Mouse (Mus musculus): Measurements from ENCODE around the gene Tmprss3. TPM values are rescaled to one million over a fixed set of nuclear protein-coding genes. Genes with fewer than 3 reads are reported as not detected.
A peak's percentile ranks its signal among the peaks of the same experiment; 100 is the strongest.

Tmprss3 gene
- total and polyA plus RNA-seq, 3 experiments: 0.08 to 0.11 TPM; not detected in 1

- Histone ChIP-seq H3K27me3 (ENCODE audit: control insufficient read depth in 1 of 2, insufficient read depth in 2 of 2, low read length in 2 of 2) (no peaks in the 10 kb centered on the region), H3K36me3 (ENCODE audit: control insufficient read depth in 1 of 2, insufficient read depth in 2 of 2, low read length in 2 of 2) (peaks cover 8 to 43% of the 10 kb centered on the region in 2 experiments)
Observed at GRCm38 (mm10) chr17:31222810-31223310, 24.1 kb upstream of the Tmprss3 start.

GRCm38 (mm10) chr17:31216068-31216955 lies 17.5 kb upstream of the Tmprss3 start:
- H3K27me3 ChIP-seq (ENCODE audit: control insufficient read depth in 1 of 2, insufficient read depth in 2 of 2, low read length in 2 of 2): no peaks in the 10 kb centered on the region
- H3K27ac ChIP-seq (ENCODE audit: control insufficient read depth, low read depth, low read length): no peak overlapping the region
- H3K79me2 ChIP-seq (ENCODE audit: control insufficient read depth, insufficient read depth, low read length, poor library complexity): no peaks in the 10 kb centered on the region
- H3K9ac ChIP-seq (ENCODE audit: control insufficient read depth, low read depth, low read length, poor library complexity, severe bottlenecking): no peak overlapping the region
- peaks cover 8 to 12% of the 10 kb centered on the region in 2 experiments for H3K36me3 ChIP-seq (ENCODE audit: control insufficient read depth in 1 of 2, insufficient read depth in 2 of 2, low read length in 2 of 2)
- TF ChIP-seq GABPA (IDR thresholded peaks at IDR 0.05; ENCODE audit: low read depth, low read length) (no peak), KAT2A (conservative IDR thresholded peaks at IDR 0.05; ENCODE audit: low read depth, low read length) (no peak), TCF12 (IDR thresholded peaks at IDR 0.05; ENCODE audit: low read depth, low read length) (no peak), NELFE (IDR thresholded peaks at IDR 0.05; ENCODE audit: low read depth, low read length) (no peak), RAD21 (IDR thresholded peaks at IDR 0.05; ENCODE audit: low read depth, low read length) (no peak), MAZ (IDR thresholded peaks at IDR 0.05; ENCODE audit: low read depth, low read length) (no peak), ZMIZ1 (IDR thresholded peaks at IDR 0.05; ENCODE audit: low read depth, low read length) (no peak), POLR2A (IDR thresholded peaks at IDR 0.05; ENCODE audit: control insufficient read depth in 1 of 2, insufficient read depth in 1 of 2, low read depth in 1 of 2, low read length in 2 of 2, poor library complexity in 1 of 2) (no peak), USF2 (IDR thresholded peaks at IDR 0.05; ENCODE audit: borderline replicate concordance in 1 of 2, insufficient read depth in 1 of 2, low read depth in 1 of 2, low read length in 2 of 2) (no peak), ZKSCAN1 (IDR thresholded peaks at IDR 0.05; ENCODE audit: low read depth, low read length) (no peak), NRF1 (IDR thresholded peaks at IDR 0.05; ENCODE audit: insufficient read depth, low read depth, low read length, poor library complexity, severe bottlenecking) (no peak), TBP (IDR thresholded peaks at IDR 0.05; ENCODE audit: low read depth, low read length) (no peak), UBTF (IDR thresholded peaks at IDR 0.05; ENCODE audit: borderline replicate concordance, insufficient read depth, low read depth, low read length) (no peak), EP300 (IDR thresholded peaks at IDR 0.05; ENCODE audit: low read depth in 1 of 2, low read length in 2 of 2) (no peak), E2F4 (IDR thresholded peaks at IDR 0.05; ENCODE audit: borderline replicate concordance, low read depth, low read length) (no peak), USF1 (IDR thresholded peaks at IDR 0.05; ENCODE audit: low read depth, low read length) (no peak), BHLHE40 (IDR thresholded peaks at IDR 0.05; ENCODE audit: borderline replicate concordance, low read depth, low read length) (no peak)
- H3K9me3 ChIP-seq (replicated peaks; ENCODE audit: insufficient read depth, low read length): no peaks in the 10 kb centered on the region
- no peak for DNase-seq (ENCODE audit: low read depth, low spot score)
- H3K4me3 ChIP-seq (ENCODE audit: control insufficient read depth in 1 of 2, insufficient read depth in 1 of 2, low read depth in 2 of 2, low read length in 2 of 2): no peak overlapping the region
- peaks cover 7 to 13% of the 10 kb centered on the region in 2 experiments for H3K4me1 ChIP-seq (ENCODE audit: control insufficient read depth in 1 of 2, insufficient read depth in 2 of 2, low read length in 2 of 2)

More at GRCm38 (mm10) chr17:31222810-31223310, 24.1 kb upstream of the Tmprss3 start:
- Histone ChIP-seq H3K9ac (ENCODE audit: control insufficient read depth, low read depth, low read length, poor library complexity, severe bottlenecking) (peak overlapping the region; percentile 51), H3K27ac (ENCODE audit: control insufficient read depth, low read depth, low read length) (peak overlapping the region; percentile 92), H3K9me3 (replicated peaks; ENCODE audit: insufficient read depth, low read length) (no peaks in the 10 kb centered on the region), H3K4me1 (ENCODE audit: control insufficient read depth in 1 of 2, insufficient read depth in 2 of 2, low read length in 2 of 2) (peaks cover 18 to 41% of the 10 kb centered on the region in 2 experiments), H3K79me2 (ENCODE audit: control insufficient read depth, insufficient read depth, low read length, poor library complexity) (no peaks in the 10 kb centered on the region), H3K4me3 (ENCODE audit: control insufficient read depth in 1 of 2, insufficient read depth in 1 of 2, low read depth in 2 of 2, low read length in 2 of 2) (no peak overlapping the region)
- TF ChIP-seq GATA1 (IDR thresholded peaks at IDR 0.05; ENCODE audit: low read depth, low read length) (no peak), JUND (IDR thresholded peaks at IDR 0.05; ENCODE audit: low read depth, low read length) (no peak), TBP (IDR thresholded peaks at IDR 0.05; ENCODE audit: low read depth, low read length) (no peak), ZC3H11A (IDR thresholded peaks at IDR 0.05; ENCODE audit: low read depth, low read length) (no peak), UBTF (IDR thresholded peaks at IDR 0.05; ENCODE audit: borderline replicate concordance, insufficient read depth, low read depth, low read length) (no peak), MAZ (IDR thresholded peaks at IDR 0.05; ENCODE audit: low read depth, low read length) (no peak), HCFC1 (IDR thresholded peaks at IDR 0.05; ENCODE audit: low read depth, low read length) (no peak), RCOR1 (IDR thresholded peaks at IDR 0.05; ENCODE audit: low read depth, low read length) (no peak), KAT2A (conservative IDR thresholded peaks at IDR 0.05; ENCODE audit: low read depth, low read length) (no peak), ZKSCAN1 (IDR thresholded peaks at IDR 0.05; ENCODE audit: low read depth, low read length) (no peak), SMC3 (IDR thresholded peaks at IDR 0.05; ENCODE audit: low read depth, low read length) (no peak), NRF1 (IDR thresholded peaks at IDR 0.05; ENCODE audit: insufficient read depth, low read depth, low read length, poor library complexity, severe bottlenecking) (no peak), MXI1 (IDR thresholded peaks at IDR 0.05; ENCODE audit: low read depth, low read length) (no peak), CHD2 (IDR thresholded peaks at IDR 0.05; ENCODE audit: low read length) (no peak), EP300 (IDR thresholded peaks at IDR 0.05; ENCODE audit: low read depth in 1 of 2, low read length in 2 of 2) (no peak), ZMIZ1 (IDR thresholded peaks at IDR 0.05; ENCODE audit: low read depth, low read length) (no peak), ZNF384 (IDR thresholded peaks at IDR 0.05; ENCODE audit: low read depth, low read length) (no peak)
- peak; percentile 27 for DNase-seq (ENCODE audit: low read depth, low spot score)
